Mouse (Mus musculus): ENCODE data around the gene Imp3. TPM values are rescaled to one million over a fixed set of nuclear protein-coding genes. Genes with fewer than 3 reads are reported as not detected.

Imp3 gene
- polyA plus RNA-seq, 1 experiment from 2014 or later: 58.4 TPM

- no peak for ATAC-seq
- Histone ChIP-seq H3K4me1 (replicated peaks; ENCODE audit: control insufficient read depth, insufficient read depth, low read length) (0 out of 2 replicates have a peak, but pooled peaks cover 4% of the 10 kb centered on the region), H3K9me3 (ENCODE audit: control insufficient read depth) (no peaks in the 10 kb centered on the region), H3K4me2 (replicated peaks; ENCODE audit: low read depth) (peak overlapping the region; percentile 81), H3K27me3 (replicated peaks; ENCODE audit: control insufficient read depth, insufficient read depth, low read length) (peaks cover 8% of the 10 kb centered on the region; the same call in 1 of the 2 replicates), H3K36me3 (ENCODE audit: control insufficient read depth, insufficient read depth) (peaks cover 8% of the 10 kb centered on the region; the same call in 1 of the 2 replicates), H3K27ac (ENCODE audit: low read depth, low read length) (no peak overlapping the region), H3K9ac (ENCODE audit: low read depth, low read length) (0 out of 2 replicates have a peak overlapping the region, but pooled peaks have one; percentile 34), H3K4me3 (ENCODE audit: low read depth, low read length) (peak overlapping the region; percentile 27)
- 77% methylated on average over 26 of the region's 26 CpGs for WGBS
- no peak for TF ChIP-seq CTCF (IDR thresholded peaks at IDR 0.05; ENCODE audit: low read depth)
Measured at GRCm38 (mm10) chr9:56925291-56926024, 11.8 kb upstream of the Imp3 start.

- 96% methylated on average over 10 of the region's 10 CpGs for WGBS
- H3K9ac ChIP-seq (ENCODE audit: low read depth, low read length): no peak overlapping the region
- no peak overlapping the region for H3K27ac ChIP-seq (ENCODE audit: low read depth, low read length)
- no peak for TF ChIP-seq CTCF (IDR thresholded peaks at IDR 0.05; ENCODE audit: low read depth)
- H3K9me3 ChIP-seq (ENCODE audit: control insufficient read depth): no peaks in the 10 kb centered on the region
- H3K27me3 ChIP-seq (replicated peaks; ENCODE audit: control insufficient read depth, insufficient read depth, low read length): peaks cover 14% of the 10 kb centered on the region; the same call in 1 of the 2 replicates
- H3K36me3 ChIP-seq (ENCODE audit: control insufficient read depth, insufficient read depth): peaks cover 8% of the 10 kb centered on the region; the same call in 1 of the 2 replicates
- peak overlapping the region; percentile 81 for H3K4me2 ChIP-seq (replicated peaks; ENCODE audit: low read depth)
- no peak overlapping the region for H3K4me3 ChIP-seq (ENCODE audit: low read depth, low read length)
- 0 out of 2 replicates have a peak, but pooled peaks cover 4% of the 10 kb centered on the region for H3K4me1 ChIP-seq (replicated peaks; ENCODE audit: control insufficient read depth, insufficient read depth, low read length)
- ATAC-seq: no peak
Measured at GRCm38 (mm10) chr9:56926025-56926360, 11.3 kb upstream of the Imp3 start.

- WGBS: 83% methylated on average over 10 of the region's 10 CpGs
- no peak for ATAC-seq
- Histone ChIP-seq H3K4me3 (ENCODE audit: low read depth, low read length) (peak overlapping the region; percentile 59), H3K27me3 (replicated peaks; ENCODE audit: control insufficient read depth, insufficient read depth, low read length) (peaks cover 15% of the 10 kb centered on the region), H3K36me3 (ENCODE audit: control insufficient read depth, insufficient read depth) (peaks cover 8% of the 10 kb centered on the region; the same call in 1 of the 2 replicates), H3K4me1 (replicated peaks; ENCODE audit: control insufficient read depth, insufficient read depth, low read length) (0 out of 2 replicates have a peak, but pooled peaks cover 4% of the 10 kb centered on the region), H3K27ac (ENCODE audit: low read depth, low read length) (peak overlapping the region; percentile 79; the same call in 1 of the 2 replicates), H3K9me3 (ENCODE audit: control insufficient read depth) (no peaks in the 10 kb centered on the region), H3K4me2 (replicated peaks; ENCODE audit: low read depth) (peak overlapping the region; percentile 81), H3K9ac (ENCODE audit: low read depth, low read length) (no peak overlapping the region)
- TF ChIP-seq CTCF (IDR thresholded peaks at IDR 0.05; ENCODE audit: low read depth): no peak
Measured at GRCm38 (mm10) chr9:56926387-56926786, 10.9 kb upstream of the Imp3 start.

GRCm38 (mm10) chr9:56927191-56928012 lies 9.9 kb upstream of the Imp3 start:
- ATAC-seq: no peak
- Histone ChIP-seq H3K9me3 (ENCODE audit: control insufficient read depth) (no peaks in the 10 kb centered on the region), H3K4me1 (replicated peaks; ENCODE audit: control insufficient read depth, insufficient read depth, low read length) (0 out of 2 replicates have a peak, but pooled peaks cover 4% of the 10 kb centered on the region), H3K4me2 (replicated peaks; ENCODE audit: low read depth) (peak overlapping the region; percentile 81), H3K9ac (ENCODE audit: low read depth, low read length) (peak overlapping the region; percentile 45), H3K27ac (ENCODE audit: low read depth, low read length) (peak overlapping the region; percentile 79), H3K27me3 (replicated peaks; ENCODE audit: control insufficient read depth, insufficient read depth, low read length) (peaks cover 15% of the 10 kb centered on the region), H3K4me3 (ENCODE audit: low read depth, low read length) (peak overlapping the region; percentile 59), H3K36me3 (ENCODE audit: control insufficient read depth, insufficient read depth) (peaks cover 5% of the 10 kb centered on the region; the same call in 1 of the 2 replicates)
- 3% methylated on average over 35 of the region's 35 CpGs for WGBS
- no peak for TF ChIP-seq CTCF (IDR thresholded peaks at IDR 0.05; ENCODE audit: low read depth)

- H3K4me2 ChIP-seq (replicated peaks; ENCODE audit: low read depth): peak within 1 kb of the TSS; percentile 81
- no peaks in the 10 kb centered on the region for H3K9me3 ChIP-seq (ENCODE audit: control insufficient read depth)
- H3K36me3 ChIP-seq (ENCODE audit: control insufficient read depth, insufficient read depth): peaks cover 5% of the 10 kb centered on the region; the same call in 1 of the 2 replicates
- WGBS: under 1% methylated on average over 49 of the region's 50 CpGs
- H3K4me1 ChIP-seq (replicated peaks; ENCODE audit: control insufficient read depth, insufficient read depth, low read length): 0 out of 2 replicates have a peak, but pooled peaks cover 4% of the 10 kb centered on the region
- TF ChIP-seq CTCF (IDR thresholded peaks at IDR 0.05; ENCODE audit: low read depth): peak; percentile 83
- peak within 1 kb of the TSS; percentile 59 for H3K4me3 ChIP-seq (ENCODE audit: low read depth, low read length)
- peak within 1 kb of the TSS; percentile 45 for H3K9ac ChIP-seq (ENCODE audit: low read depth, low read length)
- peak; percentile 77 for ATAC-seq
- peaks cover 15% of the 10 kb centered on the region for H3K27me3 ChIP-seq (replicated peaks; ENCODE audit: control insufficient read depth, insufficient read depth, low read length)
- peak within 1 kb of the TSS; percentile 79 for H3K27ac ChIP-seq (ENCODE audit: low read depth, low read length)
Measured at GRCm38 (mm10) chr9:56928041-56928811, 9.0 kb upstream of the Imp3 start, which contains the start of gene Snx33. Gene Snx33, minus strand, starts transcription at chr9:56928371.
